Mouse (Mus musculus): ENCODE results near the gene Snrpa.
A peak's percentile ranks its signal among the peaks of the same experiment; 100 is the strongest.

DNA sequence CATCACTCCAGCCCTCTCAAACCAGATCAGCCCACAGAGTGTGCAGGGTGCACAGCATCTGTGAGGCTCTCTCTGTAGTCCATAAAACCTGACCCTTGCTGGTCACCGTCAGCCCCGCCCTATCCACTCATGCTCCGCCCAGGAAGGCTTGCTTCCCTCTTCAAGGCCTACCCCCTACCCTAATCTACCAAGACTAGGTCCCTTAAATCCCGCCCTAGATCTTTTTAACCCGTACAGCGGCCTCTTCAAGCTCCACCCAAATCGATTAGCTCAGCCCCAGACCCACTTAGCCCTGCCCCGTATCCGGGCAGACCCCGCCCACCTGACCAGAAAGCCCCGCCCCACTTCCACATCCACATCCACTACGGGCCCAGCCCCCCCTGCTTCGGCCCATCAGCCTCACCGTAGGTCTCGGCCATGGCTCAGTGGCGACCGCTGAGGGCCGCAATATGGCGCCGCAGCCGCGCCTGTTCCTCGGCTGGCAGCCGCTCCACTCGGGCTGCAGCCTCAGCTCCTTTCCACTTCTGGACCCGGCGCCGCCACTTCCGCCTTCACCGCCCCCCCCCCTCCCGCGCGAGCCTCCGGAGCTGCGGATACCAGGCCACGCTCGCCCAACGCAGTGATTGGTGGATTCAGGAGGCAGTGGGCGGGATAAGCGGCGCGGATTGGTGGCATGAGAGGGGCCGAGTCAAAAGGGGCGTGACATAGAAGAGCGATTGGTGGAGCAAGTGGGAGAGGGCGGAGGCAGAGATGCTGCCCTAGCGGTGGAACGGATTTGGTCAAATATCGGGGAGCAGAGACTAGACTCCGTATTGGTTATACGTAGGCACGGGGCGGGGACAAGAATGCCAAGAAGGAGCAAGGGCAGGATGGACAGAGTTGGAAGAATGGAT is 17.5 kb downstream of the Snrpa start, which contains the start of gene Rab4b:
- TF ChIP-seq POLR2A (IDR thresholded peaks at IDR 0.05; ENCODE audit: extremely low read depth, insufficient read depth, low read length): peak; percentile 70
- peak; percentile 26 for TF ChIP-seq CTCF (IDR thresholded peaks at IDR 0.05; ENCODE audit: extremely low read depth, insufficient read depth, low read length)
